Mouse (Mus musculus) spleen, adult 2 months (tissue): Measurements from ENCODE around the gene Olfr653. TPM values are rescaled to one million over a fixed set of nuclear protein-coding genes. Genes with fewer than 3 reads are reported as not detected.

Experiments used
- DNase-seq, 2 experiments: peaks; one replicate each; pipeline versions ENCODE4 v3.0.0 to v3.0.0-alpha.2; 2012 to 2021; ENCODE audit warnings: low spot score in 2 of 2, low read depth in 1 of 2
- H3K27ac ChIP-seq: fragments of 200-500 bp; 2 replicates; pipeline ENCODE4 v1.5.1; 2012; ENCODE audit warnings: low read length, inconsistent platforms; ENCODE audit not compliant: insufficient read depth
- H3K27me3 ChIP-seq: fragments of 200-500 bp; 2 replicates; pipeline ENCODE4 v1.6.1; 2012; ENCODE audit warnings: mild to moderate bottlenecking, moderate library complexity, low read length, inconsistent platforms; ENCODE audit not compliant: control insufficient read depth, insufficient read depth
- H3K36me3 ChIP-seq: fragments of 200-500 bp; 2 replicates; pipeline ENCODE4 v1.6.1; 2012; ENCODE audit warnings: mild to moderate bottlenecking, low read length, inconsistent platforms; ENCODE audit not compliant: control insufficient read depth, insufficient read depth
- H3K4me1 ChIP-seq: fragments of 200-500 bp; 2 replicates; pipeline ENCODE4 v1.6.1; 2011; ENCODE audit warnings: inconsistent platforms; ENCODE audit not compliant: control insufficient read depth, insufficient read depth, insufficient read length
- H3K4me3 ChIP-seq: fragments of 200-500 bp; 2 replicates; pipeline ENCODE4 v1.5.1; 2011; ENCODE audit warnings: mild to moderate bottlenecking, inconsistent platforms; ENCODE audit not compliant: insufficient read depth, insufficient read length; ENCODE audit errors: extremely low read depth
- CTCF ChIP-seq: fragments of 200-500 bp; IDR thresholded peaks from 2 replicates; pipeline ENCODE4 v1.5.1; 2011; ENCODE audit warnings: mild to moderate bottlenecking, inconsistent platforms; ENCODE audit not compliant: insufficient read depth, insufficient read length, insufficient replicate concordance; ENCODE audit errors: extremely low read depth
- POLR2A ChIP-seq: fragments of 200-500 bp; IDR thresholded peaks from 2 replicates; pipeline ENCODE4 v1.6.1; 2011; ENCODE audit warnings: low read depth, low read length, inconsistent platforms
- WGBS: fragments of 180-500 bp; shearing (Covaris S2); methylation state at CpG from one replicate; pipeline ENCODE4 v1.1.7; 2018; 5-methylcytosine and 5-hydroxymethylcytosine counted together
- polyA plus RNA-seq: library from polyadenylated mRNA; depleted of rRNA; stranded (reverse); fragments of >200 nt; gene quantifications from 2 replicates; pipeline ENCODE4 v1.2.3, GENCODE M21; 2012; rRNA removed

Olfr653 gene
- not detected in 2 replicates for polyA plus RNA-seq

- 65% methylated on average over 2 of the region's 2 CpGs for WGBS
- no peaks in the 10 kb centered on the region for H3K27me3 ChIP-seq
- H3K27ac ChIP-seq = no peak within 1 kb of the TSS
- no peak within 1 kb of the TSS for H3K4me3 ChIP-seq
- H3K4me1 ChIP-seq = no peaks in the 10 kb centered on the region
- H3K36me3 ChIP-seq = no peaks in the 10 kb centered on the region
- DNase-seq = no peak
- TF ChIP-seq POLR2A (no peak), CTCF (no peak)
These were observed at the start of gene Olfr653 for GRCm38 (mm10) chr7:104577014-104577413. Gene Olfr653, plus strand, starts transcription at chr7:104577314.

GRCm38 (mm10) chr7:104549833-104550232 lies 27.3 kb upstream of the Olfr653 start, which contains the start of gene Olfr651:
Gene Olfr651, plus strand, starts transcription at chr7:104550133.
- H3K36me3 ChIP-seq = no peaks in the 10 kb centered on the region
- WGBS = 83% methylated on average over 5 of the region's 5 CpGs
- H3K27me3 ChIP-seq = no peaks in the 10 kb centered on the region
- H3K4me3 ChIP-seq = no peak within 1 kb of the TSS
- no peak within 1 kb of the TSS for H3K27ac ChIP-seq
- no peak for DNase-seq
- H3K4me1 ChIP-seq = no peaks in the 10 kb centered on the region
- no peak for TF ChIP-seq POLR2A
- TF ChIP-seq CTCF = no peak

- 78% methylated on average over 1 of the region's 1 CpGs for WGBS
- H3K27ac ChIP-seq = no peak overlapping the region
- no peak for DNase-seq
- H3K36me3 ChIP-seq = no peaks in the 10 kb centered on the region
- H3K27me3 ChIP-seq = no peaks in the 10 kb centered on the region
- H3K4me1 ChIP-seq = no peaks in the 10 kb centered on the region
- TF ChIP-seq CTCF = no peak
- no peak for TF ChIP-seq POLR2A
- H3K4me3 ChIP-seq = no peak overlapping the region
These were observed 24.4 kb upstream of the Olfr653 start for GRCm38 (mm10) chr7:104552700-104553099.

- TF ChIP-seq CTCF = no peak
- TF ChIP-seq POLR2A = no peak
- Histone ChIP-seq H3K4me1 (no peaks in the 10 kb centered on the region), H3K27ac (no peak within 1 kb of the TSS), H3K27me3 (no peaks in the 10 kb centered on the region), H3K36me3 (no peaks in the 10 kb centered on the region), H3K4me3 (no peak within 1 kb of the TSS)
- no peak for DNase-seq
These were observed 16.5 kb upstream of the Olfr653 start, which contains the start of gene Olfr652 for GRCm38 (mm10) chr7:104560601-104561000. Gene Olfr652, plus strand, starts transcription at chr7:104560901.

GRCm38 (mm10) chr7:104580846-104581245 lies 3.7 kb downstream of the Olfr653 start:
- TF ChIP-seq CTCF (no peak), POLR2A (no peak)
- Histone ChIP-seq H3K27ac (no peak overlapping the region), H3K27me3 (no peaks in the 10 kb centered on the region), H3K4me1 (no peaks in the 10 kb centered on the region), H3K36me3 (no peaks in the 10 kb centered on the region), H3K4me3 (no peak overlapping the region)
- WGBS = 89% methylated on average over 4 of the region's 4 CpGs
- DNase-seq = no peak

GRCm38 (mm10) chr7:104581429-104581828 lies 4.3 kb downstream of the Olfr653 start:
- no peak for DNase-seq
- Histone ChIP-seq H3K27ac (no peak overlapping the region), H3K36me3 (no peaks in the 10 kb centered on the region), H3K27me3 (no peaks in the 10 kb centered on the region), H3K4me3 (no peak overlapping the region), H3K4me1 (no peaks in the 10 kb centered on the region)
- TF ChIP-seq CTCF (no peak), POLR2A (no peak)
- 92% methylated on average over 4 of the region's 4 CpGs for WGBS

- DNase-seq = no peak
- Histone ChIP-seq H3K4me1 (no peaks in the 10 kb centered on the region), H3K27ac (no peak within 1 kb of the TSS), H3K4me3 (no peak within 1 kb of the TSS), H3K36me3 (no peaks in the 10 kb centered on the region), H3K27me3 (no peaks in the 10 kb centered on the region)
- WGBS = 86% methylated on average over 4 of the region's 4 CpGs
- TF ChIP-seq POLR2A (no peak), CTCF (no peak)
These were observed 9.6 kb downstream of the Olfr653 start, which contains the start of gene Olfr654 for GRCm38 (mm10) chr7:104586725-104587124. Gene Olfr654, plus strand, starts transcription at chr7:104587025.

- Histone ChIP-seq H3K27ac (no peak overlapping the region), H3K27me3 (no peaks in the 10 kb centered on the region), H3K36me3 (no peaks in the 10 kb centered on the region), H3K4me1 (no peaks in the 10 kb centered on the region), H3K4me3 (no peak overlapping the region)
- TF ChIP-seq POLR2A (no peak), CTCF (no peak)
- DNase-seq = no peak
- 81% methylated on average over 5 of the region's 5 CpGs for WGBS
These were observed 11.2 kb downstream of the Olfr653 start for GRCm38 (mm10) chr7:104588274-104588673.
